Mouse (Mus musculus) heart, postnatal 25 days (tissue): ENCODE data around the gene Psme2. TPM values are rescaled to one million over a fixed set of nuclear protein-coding genes. Genes with fewer than 3 reads are reported as not detected.

Experiments
- DNase-seq: peaks from one replicate; pipeline ENCODE4 v3.0.0; 2022; ENCODE audit warnings: low spot score
- intact Hi-C: fragments of 180-260 bp; cut with DNase I; formaldehyde crosslinking; loops from one replicate; pipeline ENCODE4 v1.15.1; 2025
- total RNA-seq, 2 experiments: library from RNA; stranded (reverse); gene quantifications; 2 replicates each; pipeline ENCODE4 v1.2.3; 2021

Psme2 gene
- total RNA-seq, 2 experiments from 2014 or later = 93.4 to 101 TPM

- no peak for DNase-seq
- intact Hi-C loops = no loop called here
Measured at GRCm38 (mm10) chr14:55598521-55599390, 7.8 kb upstream of the Psme2 start.

DNA sequence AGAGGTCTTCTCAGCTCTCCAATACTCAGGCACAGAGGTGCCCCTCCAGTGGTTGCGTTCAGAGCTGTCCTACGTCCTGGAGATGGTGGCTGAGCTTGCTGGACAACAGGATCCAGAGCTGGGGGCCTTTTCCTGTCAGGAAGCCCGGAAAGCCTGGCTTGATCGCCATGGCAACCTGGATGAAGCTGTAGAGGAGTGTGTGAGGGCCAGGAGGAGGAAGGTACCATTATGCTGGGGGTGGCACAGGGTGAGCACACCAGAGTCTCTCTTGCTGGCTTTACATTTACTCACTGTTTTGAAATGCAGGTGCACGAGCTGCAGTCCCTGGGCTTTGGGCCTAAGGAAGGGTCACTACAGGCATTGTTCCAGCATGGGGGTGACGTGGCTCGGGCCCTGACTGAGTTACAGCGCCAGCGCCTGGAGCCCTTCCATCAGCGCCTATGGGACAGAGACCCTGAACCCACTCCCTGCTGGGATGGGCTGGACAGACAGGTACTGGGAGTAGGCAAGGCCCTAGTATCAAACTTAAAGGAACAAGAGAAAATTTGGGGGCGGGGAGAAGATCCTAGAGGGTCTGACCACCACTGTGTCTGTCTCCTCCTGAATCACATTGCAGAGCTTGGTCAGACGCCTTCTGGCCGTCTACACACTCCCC is 5.2 kb upstream of the Psme2 start:
- intact Hi-C loops = no loop called here
- no peak for DNase-seq

DNA sequence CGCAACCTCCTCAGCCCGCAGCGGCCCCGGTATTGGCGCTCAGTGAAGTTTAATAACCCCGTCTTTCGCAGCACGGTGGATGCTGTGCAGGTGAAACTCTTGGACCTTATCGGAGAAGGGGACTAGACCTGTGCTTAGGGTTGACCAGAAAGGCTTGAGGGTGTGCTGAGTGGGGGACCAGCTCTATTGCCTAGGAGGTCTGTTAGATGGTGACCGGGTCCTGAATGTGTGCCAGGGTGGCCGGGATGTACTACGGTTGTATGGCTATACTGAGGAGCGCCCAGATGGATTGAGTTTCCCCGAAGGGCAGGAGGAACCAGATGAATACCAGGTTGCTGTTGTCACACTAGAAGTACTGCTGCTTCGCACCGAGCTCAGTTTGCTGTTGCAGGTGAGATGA is 1.3 kb upstream of the Psme2 start:
- intact Hi-C loops = loop anchor here (1.0 kb wide), 1 partner anchor 11 kb away; the partner anchor contains the start of gene Irf9
- DNase-seq = no peak

DNA sequence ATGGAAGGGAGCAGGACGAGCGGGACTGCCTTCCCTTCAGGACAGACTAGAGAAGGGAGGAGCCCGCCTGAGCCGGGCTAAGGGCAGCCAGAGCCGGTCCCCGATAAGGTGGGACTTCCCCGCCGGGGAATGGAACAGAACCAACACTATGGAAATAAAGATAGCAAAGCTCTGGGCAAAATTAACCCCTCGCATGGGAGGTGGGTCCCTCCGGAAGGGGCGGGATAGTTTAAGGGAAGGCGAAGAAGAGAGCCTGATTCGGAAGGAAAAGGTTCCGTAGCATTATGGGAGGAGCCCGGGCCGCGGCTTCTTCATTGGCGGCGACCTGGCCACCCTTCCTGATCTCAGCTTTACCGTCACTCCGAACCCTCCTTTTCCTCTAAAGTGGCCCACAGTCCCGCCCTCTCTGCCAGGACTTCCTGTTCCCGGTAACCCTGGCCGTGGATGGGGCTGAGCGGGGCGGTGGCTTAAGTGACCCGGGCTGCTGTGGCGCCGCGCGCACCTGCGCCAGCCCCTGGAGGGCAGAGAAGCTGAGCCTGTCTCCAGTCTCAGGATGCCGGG is 498 bp upstream of the Psme2 start, which contains the start of gene Rnf31:
TSS of gene Rnf31 (plus strand) at position 378 of the 561 bp plus-strand sequence.
- intact Hi-C loops = loop anchor here (2.0 kb wide), 1 partner anchor 29 kb away; no protein-coding TSS in a partner anchor
- DNase-seq = peak; percentile 95

DNA sequence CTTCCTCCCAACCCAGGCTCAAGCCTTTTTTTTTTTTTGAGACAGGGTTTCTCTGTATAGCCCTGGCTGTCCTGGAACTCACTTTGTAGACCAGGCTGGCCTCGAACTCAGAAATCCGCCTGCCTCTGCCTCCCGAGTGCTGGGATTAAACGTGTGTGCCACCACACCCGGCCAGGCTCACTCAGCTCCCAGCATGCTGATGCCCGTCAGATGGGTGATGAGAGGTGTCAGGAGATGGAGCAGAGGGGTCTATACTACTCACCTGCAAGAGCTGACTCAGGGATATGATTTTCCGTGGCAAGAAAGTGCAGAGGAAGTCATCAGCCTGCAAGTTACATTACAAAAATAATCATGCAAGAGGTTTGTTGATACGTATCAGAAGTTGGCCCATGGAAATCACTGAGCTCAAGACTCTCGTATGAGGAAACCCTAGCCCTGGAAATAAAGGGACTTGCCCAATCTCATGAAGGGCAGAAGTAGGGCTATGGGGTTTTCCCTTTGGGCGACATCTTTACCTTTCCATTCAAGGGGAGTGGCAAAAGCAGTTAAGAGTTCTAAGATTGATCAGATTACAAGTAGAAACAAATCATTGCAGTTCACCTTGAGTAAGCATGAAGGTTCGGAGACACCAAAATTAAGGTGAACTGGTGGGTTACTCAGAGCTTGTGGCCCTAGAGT is 1.0 kb downstream of the Psme2 start:
- no peak for DNase-seq
- intact Hi-C loops = loop anchor here (2.0 kb wide), 1 partner anchor 27 kb away; no protein-coding TSS in a partner anchor

DNA sequence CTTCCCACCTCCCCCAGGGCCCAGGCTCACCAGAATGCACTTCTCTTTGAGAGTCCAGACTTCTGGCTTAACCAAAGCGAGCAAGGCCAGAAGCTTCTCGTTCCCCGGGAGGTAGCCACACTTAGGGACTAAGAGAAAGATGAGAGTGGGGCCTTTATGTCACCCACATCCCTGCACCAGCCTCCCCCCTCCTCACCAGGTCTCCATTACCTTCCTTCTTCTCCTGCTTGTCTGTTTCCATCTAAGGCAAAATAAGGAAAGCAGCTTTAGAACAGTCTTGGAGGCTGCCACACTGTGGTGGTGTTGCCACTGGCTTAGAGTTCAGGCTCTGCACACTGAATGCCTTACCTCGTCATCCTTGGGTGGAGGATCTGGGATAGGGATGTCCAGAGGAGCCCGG is 1.6 kb downstream of the Psme2 start:
- DNase-seq = no peak
- intact Hi-C loops = no loop called here

DNA sequence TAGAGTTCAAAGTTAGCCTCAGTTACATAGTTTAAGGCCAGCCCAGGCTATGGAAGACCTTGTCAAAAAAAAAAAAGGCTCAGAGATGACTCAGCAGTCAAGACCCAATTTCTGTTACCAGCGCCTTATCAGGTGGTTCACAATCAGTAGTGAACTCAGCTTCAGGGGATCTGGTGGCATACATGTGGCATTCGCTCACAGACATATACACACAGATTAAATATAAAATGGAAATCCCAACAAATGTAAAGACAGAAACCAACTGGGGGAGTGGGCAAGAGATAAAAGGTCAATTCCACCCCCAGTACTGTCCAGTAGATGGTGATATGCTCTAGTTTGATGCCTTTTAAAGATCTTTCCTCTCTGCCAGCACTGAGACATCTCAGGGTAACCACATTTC is 4.8 kb downstream of the Psme2 start:
- intact Hi-C loops = no loop called here
- no peak for DNase-seq

DNA sequence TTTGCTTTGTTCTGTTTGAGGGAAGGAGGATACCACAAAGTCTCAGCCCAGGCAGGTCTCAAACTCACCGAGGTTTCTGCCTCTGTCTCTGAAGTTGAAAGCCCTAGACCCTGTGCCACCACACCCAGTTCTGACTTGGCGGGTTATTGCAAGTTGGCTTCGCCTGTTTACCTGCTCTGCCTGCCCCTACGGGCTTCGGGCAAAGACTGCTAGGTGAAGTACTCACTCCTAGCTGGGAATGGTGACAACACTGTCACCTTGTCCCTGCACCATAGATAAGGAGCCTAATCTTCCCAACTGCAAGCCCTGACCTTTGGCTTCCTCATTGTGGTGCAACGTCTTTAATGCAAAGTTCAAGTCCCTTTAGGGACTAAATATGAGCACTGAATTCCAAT is 5.3 kb downstream of the Psme2 start:
- DNase-seq = no peak
- intact Hi-C loops = no loop called here

- DNase-seq = peak; percentile 74
- intact Hi-C loops = no loop called here
Measured at GRCm38 (mm10) chr14:55584702-55585565, 6.0 kb downstream of the Psme2 start, which contains the start of gene Emc9. Gene Emc9, minus strand, starts transcription at chr14:55585302.

DNA sequence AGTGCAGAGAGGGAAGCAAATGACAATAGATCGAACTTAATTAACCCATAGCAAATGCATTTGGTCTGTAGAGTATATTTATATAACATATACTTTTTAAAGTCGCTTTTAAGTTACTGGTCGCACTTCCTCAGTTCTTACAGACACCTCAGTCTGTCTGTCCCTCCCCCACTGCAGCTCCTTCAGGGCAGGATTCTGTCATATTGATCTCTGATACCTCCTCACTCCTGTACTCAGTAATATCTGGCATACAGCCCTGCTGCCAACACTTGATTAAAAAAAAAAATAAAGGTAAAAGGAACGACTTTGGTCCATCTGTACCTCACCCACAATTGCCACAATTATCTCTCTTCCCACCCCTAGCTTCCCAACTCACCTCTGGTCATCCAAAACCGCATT is 6.6 kb downstream of the Psme2 start:
- no peak for DNase-seq
- intact Hi-C loops = no loop called here

DNA sequence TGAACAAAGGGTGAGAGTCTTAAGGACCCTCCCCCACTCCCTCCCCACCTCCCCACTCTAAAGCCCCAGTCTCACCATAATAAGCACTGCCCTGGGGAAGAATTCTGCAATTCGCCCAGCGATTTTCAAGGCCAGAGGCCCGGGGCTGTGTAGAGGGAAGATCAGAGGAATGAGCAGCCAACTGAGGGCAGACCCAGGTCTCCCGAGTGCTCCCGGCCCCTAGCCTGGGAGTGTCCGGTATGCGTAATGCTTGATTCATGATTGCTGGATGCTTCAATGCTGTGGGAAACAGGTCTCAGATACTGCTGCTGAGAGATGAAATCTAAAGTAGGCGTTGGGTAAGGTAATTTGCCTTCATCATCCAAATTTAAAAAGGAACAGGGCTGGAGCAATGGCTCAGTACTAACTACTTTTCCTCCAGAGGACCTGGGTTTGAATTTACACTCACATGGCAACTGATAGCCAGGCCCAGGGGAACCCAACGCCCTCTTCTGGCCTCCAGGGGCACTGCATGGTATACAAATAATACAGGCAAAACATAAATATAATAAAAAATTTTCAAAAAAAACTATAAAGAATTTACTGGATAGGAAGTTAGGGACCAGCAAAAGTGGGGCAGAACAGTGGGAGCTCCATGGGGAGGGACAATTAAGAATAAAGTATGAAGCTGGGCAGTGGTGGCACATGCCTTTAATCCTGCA is 8.8 kb downstream of the Psme2 start:
- no peak for DNase-seq
- intact Hi-C loops = no loop called here

GRCm38 (mm10) chr14:55580731-55581130 is 10.2 kb downstream of the Psme2 start:
- no peak for DNase-seq

DNA sequence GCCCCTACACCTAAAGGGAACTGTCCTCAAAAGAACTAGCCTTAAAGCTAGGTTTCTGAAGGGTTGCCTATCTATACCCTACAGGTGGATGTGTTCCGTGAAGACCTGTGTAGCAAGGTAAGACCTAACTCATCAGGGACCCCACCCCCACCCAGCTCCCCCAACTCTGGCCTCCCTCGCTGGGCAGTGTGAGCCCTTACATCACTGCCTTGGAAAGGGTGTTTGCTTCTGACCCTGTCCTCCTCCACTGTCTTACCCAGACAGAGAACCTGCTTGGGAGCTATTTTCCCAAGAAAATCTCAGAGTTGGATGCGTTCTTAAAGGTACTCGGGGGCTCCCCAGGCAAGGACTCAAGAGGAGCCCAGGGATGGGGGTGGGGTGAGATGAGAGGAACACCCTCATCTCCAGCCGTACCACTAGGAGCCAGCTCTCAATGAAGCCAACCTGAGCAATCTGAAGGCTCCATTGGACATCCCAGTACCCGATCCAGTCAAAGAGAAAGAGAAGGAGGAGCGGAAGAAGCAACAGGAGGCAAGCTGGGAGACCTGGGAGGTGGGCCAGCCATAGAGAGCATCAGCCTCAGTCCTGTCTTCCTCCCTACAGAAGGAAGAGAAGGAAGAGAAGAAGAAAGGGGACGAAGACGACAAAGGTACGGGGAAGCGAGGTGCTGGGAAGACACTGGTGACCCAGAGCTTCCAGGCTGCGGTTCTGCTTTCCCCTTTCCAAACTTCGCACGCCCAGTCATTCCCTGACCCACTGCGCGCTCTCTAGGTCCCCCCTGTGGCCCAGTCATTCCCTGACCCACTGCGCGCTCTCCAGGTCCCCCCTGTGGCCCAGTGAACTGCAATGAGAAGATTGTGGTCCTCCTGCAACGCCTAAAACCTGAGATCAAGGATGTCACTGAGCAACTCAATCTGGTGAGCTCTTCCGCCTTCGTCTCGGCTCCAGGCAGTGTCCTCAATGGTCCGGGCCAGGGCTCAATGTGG is 11.1 kb downstream of the Psme2 start:
- intact Hi-C loops = no loop called here
- no peak for DNase-seq

More at GRCm38 (mm10) chr14:55580731-55581130, 10.2 kb downstream of the Psme2 start:
- intact Hi-C loops = no loop called here

GRCm38 (mm10) chr14:55578668-55579269 is 12.1 kb downstream of the Psme2 start:
- DNase-seq = peak; percentile 38
- intact Hi-C loops = no loop called here

- intact Hi-C loops = no loop called here
- DNase-seq = peak; percentile 71
Measured at GRCm38 (mm10) chr14:55577871-55578667, 12.8 kb downstream of the Psme2 start, which contains the start of gene Psme1. Gene Psme1, plus strand, starts transcription at chr14:55578123.

DNA sequence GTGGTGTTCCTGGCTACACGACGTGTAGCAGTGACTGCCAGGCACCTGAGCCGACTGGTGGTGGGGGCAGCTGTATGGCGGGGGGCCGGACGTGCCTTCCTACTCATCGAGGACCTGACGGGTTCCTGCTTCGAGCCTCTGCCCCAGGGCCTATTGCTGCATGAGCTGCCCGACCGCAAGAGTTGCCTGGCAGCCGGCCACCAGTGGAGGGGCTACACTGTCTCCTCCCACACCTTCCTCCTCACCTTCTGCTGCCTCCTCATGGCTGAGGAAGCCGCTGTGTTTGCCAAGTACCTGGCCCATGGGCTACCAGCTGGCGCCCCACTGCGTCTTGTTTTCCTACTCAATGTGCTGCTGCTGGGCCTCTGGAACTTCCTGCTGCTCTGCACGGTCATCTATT is 14.5 kb downstream of the Psme2 start:
- DNase-seq = no peak
- intact Hi-C loops = no loop called here
